Mouse (Mus musculus) embryonic facial prominence, embryonic 12.5 days (tissue): Measurements from ENCODE around the gene Ntm. TPM values are rescaled to one million over a fixed set of nuclear protein-coding genes. Genes with fewer than 3 reads are reported as not detected.

Source experiments
- ATAC-seq: fragments of 200-750 bp; cut with Nextera tagmentation; 2 replicates; pipeline ENCODE4 v1.8.0; 2017; ENCODE audit not compliant: insufficient number of reproducible peaks, insufficient read depth, low FRiP score, low TSS enrichment
- H3K27ac ChIP-seq: fragments of 300-500 bp; sonication (generic); 2 replicates; pipeline ENCODE4 v1.5.1; 2016; ENCODE audit warnings: mild to moderate bottlenecking
- H3K27me3 ChIP-seq: fragments of 300-500 bp; sonication (generic); 2 replicates; pipeline ENCODE4 v1.6.1; 2016; ENCODE audit warnings: mild to moderate bottlenecking, moderate library complexity
- H3K36me3 ChIP-seq: fragments of 300-500 bp; sonication (generic); 2 replicates; pipeline ENCODE4 v1.6.1; 2016; ENCODE audit warnings: mild to moderate bottlenecking
- H3K4me1 ChIP-seq: fragments of 300-500 bp; sonication (generic); 2 replicates; pipeline ENCODE4 v1.6.1; 2016
- H3K4me2 ChIP-seq: fragments of 300-500 bp; sonication (generic); replicated peaks from 2 replicates; pipeline ENCODE4 v1.6.1; 2016; ENCODE audit warnings: mild to moderate bottlenecking, moderate library complexity
- H3K4me3 ChIP-seq: fragments of 300-500 bp; sonication (generic); 2 replicates; pipeline ENCODE4 v1.5.1; 2016; ENCODE audit warnings: mild to moderate bottlenecking
- H3K9ac ChIP-seq: fragments of 300-500 bp; sonication (generic); 2 replicates; pipeline ENCODE4 v1.6.1; 2016; ENCODE audit warnings: mild to moderate bottlenecking, moderate library complexity
- H3K9me3 ChIP-seq: fragments of 300-500 bp; sonication (generic); 2 replicates; pipeline ENCODE4 v1.6.1; 2016; ENCODE audit warnings: mild to moderate bottlenecking, moderate library complexity
- WGBS: fragments of 180-500 bp; shearing (Covaris S2); methylation state at CpG from one replicate; pipeline ENCODE4 v1.1.7; 2016; 5-methylcytosine and 5-hydroxymethylcytosine counted together
- polyA plus RNA-seq: library from polyadenylated mRNA; unstranded; fragments of >200 nt; fragmentation: Nextera tagmentation; extraction: Ambion mirVana; gene quantifications from 2 replicates; pipeline ENCODE4 v1.2.1, GENCODE M21; 2016

The Ntm gene
- polyA plus RNA-seq, 1 experiment from 2014 or later, result 23.0 TPM

- H3K9ac ChIP-seq, result no peak overlapping the region
- 67% methylated on average over 1 of the region's 1 CpGs for WGBS
- H3K4me1 ChIP-seq, result no peaks in the 10 kb centered on the region
- H3K4me3 ChIP-seq, result no peak overlapping the region
- H3K9me3 ChIP-seq, result no peaks in the 10 kb centered on the region
- H3K27me3 ChIP-seq, result no peaks in the 10 kb centered on the region
- H3K36me3 ChIP-seq, result no peaks in the 10 kb centered on the region
- no peak overlapping the region for H3K4me2 ChIP-seq
- ATAC-seq, result no peak
- H3K27ac ChIP-seq, result no peak overlapping the region
These were observed 937.8 kb downstream of the Ntm start for GRCm38 (mm10) chr9:29025104-29025503.

- WGBS, result 85% methylated on average over 3 of the region's 3 CpGs
These were observed 946.1 kb downstream of the Ntm start for GRCm38 (mm10) chr9:29016879-29017278.

GRCm38 (mm10) chr9:29013881-29014280 is 949.1 kb downstream of the Ntm start:
- Histone ChIP-seq H3K27me3 (no peaks in the 10 kb centered on the region), H3K4me2 (no peak overlapping the region), H3K9me3 (no peaks in the 10 kb centered on the region), H3K36me3 (no peaks in the 10 kb centered on the region), H3K4me3 (no peak overlapping the region), H3K4me1 (no peaks in the 10 kb centered on the region), H3K27ac (no peak overlapping the region), H3K9ac (no peak overlapping the region)
- 93% methylated on average over 17 of the region's 17 CpGs for WGBS
- no peak for ATAC-seq

More at GRCm38 (mm10) chr9:29016879-29017278, 946.1 kb downstream of the Ntm start:
- Histone ChIP-seq H3K9ac (no peak overlapping the region), H3K27me3 (no peaks in the 10 kb centered on the region), H3K36me3 (no peaks in the 10 kb centered on the region), H3K27ac (no peak overlapping the region), H3K4me3 (no peak overlapping the region), H3K4me2 (no peak overlapping the region), H3K9me3 (no peaks in the 10 kb centered on the region), H3K4me1 (no peaks in the 10 kb centered on the region)
- no peak for ATAC-seq

- no peak overlapping the region for H3K4me2 ChIP-seq
- H3K9ac ChIP-seq, result no peak overlapping the region
- no peaks in the 10 kb centered on the region for H3K4me1 ChIP-seq
- no peaks in the 10 kb centered on the region for H3K36me3 ChIP-seq
- H3K27ac ChIP-seq, result no peak overlapping the region
- no peak for ATAC-seq
- no peaks in the 10 kb centered on the region for H3K27me3 ChIP-seq
- WGBS, result 84% methylated on average over 6 of the region's 6 CpGs
- no peak overlapping the region for H3K4me3 ChIP-seq
- H3K9me3 ChIP-seq, result no peaks in the 10 kb centered on the region
These were observed 950.4 kb downstream of the Ntm start for GRCm38 (mm10) chr9:29012541-29012940.

- ATAC-seq, result no peak
- 38% methylated on average over 3 of the region's 3 CpGs for WGBS
These were observed 951.5 kb downstream of the Ntm start for GRCm38 (mm10) chr9:29011476-29011875.

GRCm38 (mm10) chr9:29004534-29004933 is 958.4 kb downstream of the Ntm start:
- H3K4me1 ChIP-seq, result no peaks in the 10 kb centered on the region
- H3K27ac ChIP-seq, result no peak overlapping the region
- ATAC-seq, result no peak
- 86% methylated on average over 7 of the region's 7 CpGs for WGBS
- no peaks in the 10 kb centered on the region for H3K9me3 ChIP-seq
- no peaks in the 10 kb centered on the region for H3K27me3 ChIP-seq
- H3K36me3 ChIP-seq, result no peaks in the 10 kb centered on the region
- no peak overlapping the region for H3K4me3 ChIP-seq
- H3K9ac ChIP-seq, result no peak overlapping the region
- H3K4me2 ChIP-seq, result no peak overlapping the region

More at GRCm38 (mm10) chr9:29011476-29011875, 951.5 kb downstream of the Ntm start:
- Histone ChIP-seq H3K4me3 (no peak overlapping the region), H3K4me2 (no peak overlapping the region), H3K9me3 (no peaks in the 10 kb centered on the region), H3K27me3 (no peaks in the 10 kb centered on the region), H3K4me1 (no peaks in the 10 kb centered on the region), H3K36me3 (no peaks in the 10 kb centered on the region), H3K9ac (no peak overlapping the region), H3K27ac (no peak overlapping the region)

GRCm38 (mm10) chr9:28999951-29000351 is 963.0 kb downstream of the Ntm start:
- WGBS, result 59% methylated on average over 4 of the region's 4 CpGs
- Histone ChIP-seq H3K4me2 (no peak overlapping the region), H3K4me3 (no peak overlapping the region), H3K9ac (no peak overlapping the region), H3K27me3 (no peaks in the 10 kb centered on the region), H3K4me1 (no peaks in the 10 kb centered on the region), H3K9me3 (no peaks in the 10 kb centered on the region), H3K36me3 (no peaks in the 10 kb centered on the region), H3K27ac (no peak overlapping the region)
- ATAC-seq, result no peak

- no peak overlapping the region for H3K4me2 ChIP-seq
- no peak for ATAC-seq
- H3K27me3 ChIP-seq, result no peaks in the 10 kb centered on the region
- H3K4me1 ChIP-seq, result no peaks in the 10 kb centered on the region
- no peak overlapping the region for H3K4me3 ChIP-seq
- no peak overlapping the region for H3K27ac ChIP-seq
- no peaks in the 10 kb centered on the region for H3K36me3 ChIP-seq
- WGBS, result 79% methylated on average over 1 of the region's 1 CpGs
- H3K9ac ChIP-seq, result no peak overlapping the region
- no peaks in the 10 kb centered on the region for H3K9me3 ChIP-seq
These were observed 985.7 kb downstream of the Ntm start for GRCm38 (mm10) chr9:28977275-28977674.

- no peaks in the 10 kb centered on the region for H3K4me1 ChIP-seq
- no peak overlapping the region for H3K9ac ChIP-seq
- no peak for ATAC-seq
- no peaks in the 10 kb centered on the region for H3K9me3 ChIP-seq
- WGBS, result 70% methylated on average over 1 of the region's 1 CpGs
- H3K4me3 ChIP-seq, result no peak overlapping the region
- no peak overlapping the region for H3K4me2 ChIP-seq
- no peaks in the 10 kb centered on the region for H3K27me3 ChIP-seq
- H3K36me3 ChIP-seq, result no peaks in the 10 kb centered on the region
- no peak overlapping the region for H3K27ac ChIP-seq
These were observed 993.5 kb downstream of the Ntm start for GRCm38 (mm10) chr9:28969455-28969854.
